Mouse (Mus musculus) heart, postnatal 0 days (tissue): ENCODE measurements around the gene Vrk3. TPM values are rescaled to one million over a fixed set of nuclear protein-coding genes. Genes with fewer than 3 reads are reported as not detected.

Experiments used
- ATAC-seq: fragments of 200-750 bp; cut with Nextera tagmentation; 2 replicates; pipeline ENCODE4 v1.8.0; 2017; ENCODE audit warnings: low read depth, moderate number of reproducible peaks, moderate library complexity; ENCODE audit not compliant: insufficient read depth
- DNase-seq: peaks from one replicate; pipeline ENCODE4 v3.0.0-alpha.2; 2016; ENCODE audit warnings: low spot score
- H3K27ac ChIP-seq: fragments of 300-500 bp; sonication (generic); 2 replicates; pipeline ENCODE4 v1.5.1; 2014; ENCODE audit warnings: low read depth, mild to moderate bottlenecking
- H3K27me3 ChIP-seq: fragments of 300-500 bp; sonication (generic); 2 replicates; pipeline ENCODE4 v1.6.1; 2014; ENCODE audit warnings: low read length, mixed read lengths; ENCODE audit not compliant: control insufficient read depth, insufficient read depth
- H3K36me3 ChIP-seq: fragments of 300-500 bp; sonication (generic); replicated peaks from 2 replicates; pipeline ENCODE4 v1.6.1; 2014; ENCODE audit warnings: low read length, mixed read lengths; ENCODE audit not compliant: control insufficient read depth, insufficient read depth
- H3K4me1 ChIP-seq: fragments of 300-500 bp; sonication (generic); 2 replicates; pipeline ENCODE4 v1.6.1; 2014; ENCODE audit warnings: antibody characterized with exemption; ENCODE audit not compliant: control insufficient read depth, insufficient read depth
- H3K4me2 ChIP-seq: fragments of 300-500 bp; sonication (generic); 2 replicates; pipeline ENCODE4 v1.6.1; 2014; ENCODE audit warnings: low read depth, mild to moderate bottlenecking, low read length, moderate library complexity
- H3K4me3 ChIP-seq: fragments of 300-500 bp; sonication (generic); 2 replicates; pipeline ENCODE4 v1.5.1; 2014; ENCODE audit warnings: low read depth, low read length
- H3K9ac ChIP-seq: fragments of 300-500 bp; sonication (generic); replicated peaks from 2 replicates; pipeline ENCODE4 v1.6.1; 2014; ENCODE audit warnings: low read depth, low read length, mixed read lengths
- H3K9me3 ChIP-seq: fragments of 300-500 bp; sonication (generic); replicated peaks from 2 replicates; pipeline ENCODE4 v1.6.1; 2016; ENCODE audit warnings: low read length; ENCODE audit not compliant: control insufficient read depth
- CTCF ChIP-seq: IDR thresholded peaks from 2 replicates; pipeline ENCODE4 v1.5.1; 2016; ENCODE audit warnings: antibody characterized with exemption, control low read depth, low read depth
- EP300 ChIP-seq: IDR thresholded peaks from 2 replicates; pipeline ENCODE4 v1.6.1; 2016; ENCODE audit warnings: antibody characterized with exemption, low read depth
- WGBS: fragments of 180-500 bp; shearing (Covaris S2); extraction: QIAGEN DNeasy Blood & Tissue Kit; methylation state at CpG from one replicate; pipeline ENCODE4 v1.1.7; 2014; 5-methylcytosine and 5-hydroxymethylcytosine counted together
- polyA plus RNA-seq: library from polyadenylated mRNA; unstranded; fragments of >200 nt; fragmentation: Nextera tagmentation; extraction: Ambion mirVana; gene quantifications from 2 replicates; pipeline ENCODE4 v1.2.1, GENCODE M21; 2015
- total RNA-seq: library from RNA; depleted of rRNA; stranded (reverse); fragments of >200 nt; gene quantifications from 2 replicates; pipeline ENCODE4 v1.2.3, GENCODE M21; 2014; ENCODE audit warnings: low replicate concordance

Gene Vrk3
- total and polyA plus RNA-seq, 2 experiments from 2014 or later = 25.7 to 28.7 TPM

DNA sequence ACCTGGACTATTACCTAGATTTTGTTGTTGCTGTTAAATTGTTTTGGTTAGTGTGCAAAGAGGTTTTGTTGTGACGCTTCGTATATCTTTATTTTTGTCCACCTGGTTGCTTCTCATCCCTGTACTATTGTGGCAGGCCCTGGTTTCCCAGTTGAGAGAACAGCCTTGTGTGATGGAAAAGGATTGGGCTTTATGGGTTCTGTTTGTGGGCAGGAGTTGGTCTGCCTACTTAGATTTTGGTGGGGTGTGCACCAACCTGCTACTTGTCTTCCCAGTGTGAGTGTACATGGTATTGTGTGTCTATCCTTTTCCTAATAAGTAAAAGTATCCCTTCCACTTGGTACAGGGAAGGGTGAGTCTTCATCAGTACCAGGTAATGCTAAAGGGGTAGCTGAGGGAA lies 71.2 kb downstream of the Vrk3 start:
- no peaks in the 10 kb centered on the region for H3K36me3 ChIP-seq
- H3K4me1 ChIP-seq = peaks cover 44% of the 10 kb centered on the region
- TF ChIP-seq EP300 = no peak
- no peak for TF ChIP-seq CTCF
- H3K27me3 ChIP-seq = no peaks in the 10 kb centered on the region
- no peak for ATAC-seq
- H3K4me3 ChIP-seq = peak overlapping the region; percentile 78; the same call in 1 of the 2 replicates
- peak overlapping the region; percentile 48; the same call in 1 of the 2 replicates for H3K27ac ChIP-seq
- peak overlapping the region; percentile 34; the same call in 1 of the 2 replicates for H3K9ac ChIP-seq
- H3K9me3 ChIP-seq = no peaks in the 10 kb centered on the region
- no peak for DNase-seq
- 82% methylated on average over 2 of the region's 2 CpGs for WGBS
- peak overlapping the region; percentile 85 for H3K4me2 ChIP-seq

GRCm38 (mm10) chr7:44819863-44820262 lies 71.7 kb downstream of the Vrk3 start:
- TF ChIP-seq EP300 (no peak), CTCF (no peak)
- no peaks in the 10 kb centered on the region for H3K27me3 ChIP-seq
- no peak overlapping the region for H3K4me3 ChIP-seq
- H3K27ac ChIP-seq = no peak overlapping the region
- ATAC-seq (no peak), DNase-seq (no peak)
- H3K4me2 ChIP-seq = 0 out of 2 replicates have a peak overlapping the region, but pooled peaks have one; percentile 85
- no peaks in the 10 kb centered on the region for H3K9me3 ChIP-seq
- peaks cover 42% of the 10 kb centered on the region for H3K4me1 ChIP-seq
- H3K9ac ChIP-seq = no peak overlapping the region
- 27% methylated on average over 5 of the region's 5 CpGs for WGBS
- H3K36me3 ChIP-seq = no peaks in the 10 kb centered on the region

DNA sequence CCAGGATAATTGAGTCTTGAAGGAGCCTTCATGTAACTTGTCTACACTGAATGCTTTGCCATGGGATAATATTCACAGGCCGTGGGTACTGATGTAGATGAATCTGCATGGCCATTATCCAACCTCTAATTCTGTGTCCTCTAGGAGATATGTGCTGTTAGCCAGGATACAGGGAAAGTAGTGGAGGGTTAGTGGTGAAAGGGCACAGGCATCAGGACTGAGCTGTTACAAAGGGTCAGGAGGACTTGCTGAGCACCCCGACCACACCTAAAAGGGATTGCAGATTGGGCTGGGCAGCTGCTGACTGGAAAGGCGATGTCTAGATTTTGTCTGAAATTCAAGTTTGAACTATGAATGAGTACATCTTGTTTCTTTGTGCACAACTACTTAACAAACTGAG lies 72.3 kb downstream of the Vrk3 start:
- Histone ChIP-seq H3K9me3 (no peaks in the 10 kb centered on the region), H3K27ac (no peak overlapping the region), H3K4me3 (no peak overlapping the region), H3K4me2 (no peak overlapping the region), H3K4me1 (peaks cover 40% of the 10 kb centered on the region), H3K9ac (no peak overlapping the region), H3K27me3 (no peaks in the 10 kb centered on the region), H3K36me3 (no peaks in the 10 kb centered on the region)
- TF ChIP-seq EP300 = no peak
- TF ChIP-seq CTCF = no peak
- ATAC-seq (no peak), DNase-seq (no peak)
- WGBS = 54% methylated on average over 3 of the region's 3 CpGs

DNA sequence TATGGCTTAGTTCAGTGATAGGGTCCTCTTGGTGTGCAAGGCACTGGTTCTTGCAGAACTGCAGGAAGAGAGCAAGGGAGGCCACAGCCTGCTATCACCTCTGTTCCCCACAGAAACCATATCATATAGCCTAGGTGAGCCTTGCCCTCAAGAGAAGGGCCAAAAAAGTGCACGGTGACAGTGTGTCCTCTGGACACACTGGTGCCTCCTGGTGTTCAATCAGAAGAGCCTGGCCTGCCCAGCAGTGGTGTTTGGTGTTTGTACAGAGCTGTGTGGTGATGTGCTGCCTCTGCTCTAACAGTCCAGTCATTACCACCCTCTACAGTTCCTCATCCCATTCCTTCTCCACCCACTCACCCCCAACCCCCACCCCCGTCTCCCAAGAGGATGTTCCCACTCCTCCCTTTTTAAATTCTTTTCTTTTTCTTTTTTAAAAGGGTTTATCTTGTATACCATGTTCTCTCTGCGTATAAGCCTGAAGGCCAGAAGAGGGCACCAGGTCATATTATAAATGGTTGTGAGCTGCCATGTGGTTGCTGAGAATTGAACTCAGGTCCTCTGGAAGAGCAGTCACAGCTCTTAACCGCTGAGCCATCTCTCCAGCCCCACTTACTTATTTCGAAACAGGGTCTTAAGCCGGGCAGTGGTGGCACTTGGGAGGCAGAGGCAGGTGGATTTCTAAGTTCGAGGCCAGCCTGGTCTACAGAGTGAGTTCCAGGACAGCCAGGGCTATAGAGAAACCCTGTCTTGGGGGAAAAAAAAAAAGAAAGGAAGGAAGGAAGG lies 73.6 kb downstream of the Vrk3 start:
- DNase-seq (no peak), ATAC-seq (no peak)
- H3K4me3 ChIP-seq = no peak overlapping the region
- H3K9ac ChIP-seq = no peak overlapping the region
- no peaks in the 10 kb centered on the region for H3K36me3 ChIP-seq
- TF ChIP-seq CTCF = no peak
- TF ChIP-seq EP300 = no peak
- H3K27me3 ChIP-seq = no peaks in the 10 kb centered on the region
- 77% methylated on average over 7 of the region's 7 CpGs for WGBS
- no peak overlapping the region for H3K27ac ChIP-seq
- no peak overlapping the region for H3K4me2 ChIP-seq
- H3K9me3 ChIP-seq = no peaks in the 10 kb centered on the region
- H3K4me1 ChIP-seq = peaks cover 40% of the 10 kb centered on the region

DNA sequence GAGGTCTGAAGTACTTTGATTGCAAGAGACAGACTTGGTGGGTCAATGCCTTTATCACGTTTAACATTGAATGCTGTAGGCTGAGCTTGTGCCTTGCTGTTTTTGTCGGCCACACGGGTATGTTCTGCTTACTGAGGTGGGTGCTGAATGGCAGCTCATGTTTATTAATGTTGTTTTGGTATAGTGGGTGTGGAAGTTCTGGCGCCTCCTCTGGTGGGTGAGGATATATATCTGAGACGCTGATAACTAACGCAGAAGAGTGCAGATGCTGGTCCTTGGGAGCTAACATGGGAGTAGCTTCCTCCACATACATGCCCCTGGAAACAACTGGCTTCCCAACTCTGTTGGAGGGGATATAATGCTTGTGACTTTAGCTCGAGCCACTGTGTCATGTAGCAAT lies 75.2 kb downstream of the Vrk3 start:
- Histone ChIP-seq H3K9ac (no peak overlapping the region), H3K4me2 (no peak overlapping the region), H3K27me3 (no peaks in the 10 kb centered on the region), H3K36me3 (peaks cover 4% of the 10 kb centered on the region), H3K4me1 (peaks cover 24% of the 10 kb centered on the region), H3K4me3 (no peak overlapping the region), H3K27ac (no peak overlapping the region), H3K9me3 (no peaks in the 10 kb centered on the region)
- no peak for DNase-seq
- no peak for ATAC-seq
- 40% methylated on average over 7 of the region's 7 CpGs for WGBS
- TF ChIP-seq EP300 (no peak), CTCF (peak; percentile 30; the same call in 1 of the 2 replicates)
